Mouse (Mus musculus) stomach, postnatal 0 days (tissue): ENCODE results near the gene Nfib. TPM values are rescaled to one million over a fixed set of nuclear protein-coding genes. Genes with fewer than 3 reads are reported as not detected.

Experiments
- ATAC-seq: fragments of 200-750 bp; cut with Nextera tagmentation; 2 replicates; pipeline ENCODE4 v1.8.0; 2017; ENCODE audit not compliant: low FRiP score, low TSS enrichment
- DNase-seq: peaks from one replicate; pipeline ENCODE4 v3.0.0-alpha.2; 2016; ENCODE audit warnings: low spot score
- H3K27ac ChIP-seq: fragments of 300-500 bp; sonication (generic); replicated peaks from 2 replicates; pipeline ENCODE4 v1.5.1; 2014; ENCODE audit warnings: mild to moderate bottlenecking, control low read depth
- H3K27me3 ChIP-seq: fragments of 300-500 bp; sonication (generic); 2 replicates; pipeline ENCODE4 v1.6.1; 2014; ENCODE audit warnings: low read length; ENCODE audit not compliant: control insufficient read depth, insufficient read depth
- H3K36me3 ChIP-seq: fragments of 300-500 bp; sonication (generic); 2 replicates; pipeline ENCODE4 v1.6.1; 2014; ENCODE audit warnings: low read length, mixed read lengths; ENCODE audit not compliant: control insufficient read depth, insufficient read depth
- H3K4me1 ChIP-seq: fragments of 300-500 bp; sonication (generic); replicated peaks from 2 replicates; pipeline ENCODE4 v1.6.1; 2014; ENCODE audit warnings: antibody characterized with exemption; ENCODE audit not compliant: control insufficient read depth, insufficient read depth
- H3K4me2 ChIP-seq: fragments of 300-500 bp; sonication (generic); replicated peaks from 2 replicates; pipeline ENCODE4 v1.6.1; 2014; ENCODE audit warnings: low read depth, mild to moderate bottlenecking, control low read depth, moderate library complexity
- H3K4me3 ChIP-seq: fragments of 300-500 bp; sonication (generic); 2 replicates; pipeline ENCODE4 v1.5.1; 2014; ENCODE audit warnings: low read depth, low read length, control low read depth
- H3K9ac ChIP-seq: fragments of 300-500 bp; sonication (generic); 2 replicates; pipeline ENCODE4 v1.6.1; 2014; ENCODE audit warnings: mild to moderate bottlenecking, low read length, control low read depth, mixed read lengths
- H3K9me3 ChIP-seq: fragments of 300-500 bp; sonication (generic); 2 replicates; pipeline ENCODE4 v1.6.1; 2016; ENCODE audit warnings: low read length; ENCODE audit not compliant: control insufficient read depth
- CTCF ChIP-seq: IDR thresholded peaks from 2 replicates; pipeline ENCODE4 v1.5.1; 2016; ENCODE audit warnings: antibody characterized with exemption, low read depth, mild to moderate bottlenecking, moderate library complexity
- EP300 ChIP-seq: optimal IDR thresholded peaks from 2 replicates; pipeline ENCODE3; 2016; ENCODE audit warnings: antibody characterized with exemption
- WGBS: fragments of 180-500 bp; shearing (Covaris S2); extraction: QIAGEN DNeasy Blood & Tissue Kit; methylation state at CpG from one replicate; pipeline ENCODE4 v1.1.7; 2014; 5-methylcytosine and 5-hydroxymethylcytosine counted together
- polyA plus RNA-seq: library from polyadenylated mRNA; unstranded; fragments of >200 nt; fragmentation: Nextera tagmentation; extraction: Ambion mirVana; gene quantifications from 2 replicates; pipeline ENCODE4 v1.2.1, GENCODE M21; 2015

Nfib gene
- polyA plus RNA-seq, 1 experiment from 2014 or later: 19.9 TPM

DNA sequence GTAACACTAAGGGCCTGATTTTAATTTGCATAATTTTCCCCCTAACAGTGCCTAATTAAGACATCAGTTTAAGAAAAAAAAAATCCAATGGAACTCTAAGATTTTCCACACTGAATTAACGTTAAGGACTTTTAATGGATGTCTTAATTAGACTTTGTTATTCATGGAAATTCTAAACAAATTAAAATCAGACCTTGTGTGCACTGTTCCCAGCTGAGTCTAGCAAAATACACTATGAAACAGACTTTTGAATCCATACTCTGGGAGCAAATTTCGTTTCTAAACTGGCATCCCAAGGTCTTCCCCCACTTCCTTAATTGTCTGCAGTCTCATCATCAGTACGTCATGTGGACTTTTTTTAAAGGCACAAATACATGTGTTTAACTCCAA, 379.4 kb downstream of the Nfib start:
- H3K9me3 ChIP-seq: no peaks in the 10 kb centered on the region
- WGBS: 73% methylated on average over 3 of the region's 3 CpGs
- ATAC-seq: no peak

DNA sequence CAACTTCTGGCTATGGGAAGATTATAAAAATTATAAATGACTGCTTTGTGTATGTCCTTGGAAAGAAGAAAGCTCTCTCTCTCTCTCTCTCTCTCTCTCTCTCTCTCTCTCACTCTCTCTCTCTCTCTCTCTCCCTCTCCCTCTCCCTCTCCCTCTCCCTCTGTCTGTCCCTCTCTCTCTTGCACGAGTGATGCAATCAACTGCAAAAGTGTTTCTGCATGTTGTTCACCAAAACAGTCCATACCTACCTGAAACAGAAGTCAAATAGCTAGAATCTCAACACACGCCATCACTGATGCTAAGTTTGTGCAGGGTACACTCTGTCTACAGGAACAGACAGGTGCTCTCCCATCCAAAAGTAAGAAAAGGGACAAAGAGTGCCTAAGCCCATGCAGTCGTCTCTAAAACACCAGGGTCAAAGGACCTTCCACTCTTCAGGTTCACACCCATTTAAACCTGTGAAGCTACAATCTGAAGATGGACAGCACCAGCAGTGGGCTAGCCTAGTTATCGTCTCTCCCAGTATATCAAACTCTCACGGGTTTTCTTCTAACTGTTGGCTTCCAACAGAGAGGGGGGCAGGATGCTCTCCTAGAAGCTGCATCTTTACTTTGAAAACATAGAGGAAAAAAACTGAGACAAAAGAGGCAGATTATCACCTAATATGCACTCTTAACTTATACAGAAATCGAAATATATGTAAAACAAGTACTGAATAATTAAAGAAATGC, 380.0 kb downstream of the Nfib start:
- peaks cover 15% of the 10 kb centered on the region for H3K36me3 ChIP-seq
- no peak for DNase-seq
- no peaks in the 10 kb centered on the region for H3K9me3 ChIP-seq
- H3K27ac ChIP-seq: no peak overlapping the region
- no peaks in the 10 kb centered on the region for H3K4me1 ChIP-seq
- 77% methylated on average over 6 of the region's 6 CpGs for WGBS
- no peak for ATAC-seq
- H3K27me3 ChIP-seq: no peaks in the 10 kb centered on the region
- no peak overlapping the region for H3K4me3 ChIP-seq
- TF ChIP-seq CTCF (no peak), EP300 (no peak)
- H3K9ac ChIP-seq: no peak overlapping the region
- no peak overlapping the region for H3K4me2 ChIP-seq

More for the DNA sequence above, 379.4 kb downstream of the Nfib start:
- no peak overlapping the region for H3K4me2 ChIP-seq
- H3K27ac ChIP-seq: no peak overlapping the region
- no peaks in the 10 kb centered on the region for H3K4me1 ChIP-seq
- no peak overlapping the region for H3K9ac ChIP-seq
- H3K4me3 ChIP-seq: no peak overlapping the region
- H3K27me3 ChIP-seq: no peaks in the 10 kb centered on the region
- DNase-seq: no peak
- peaks cover 13% of the 10 kb centered on the region for H3K36me3 ChIP-seq
- TF ChIP-seq CTCF (no peak), EP300 (no peak)

DNA sequence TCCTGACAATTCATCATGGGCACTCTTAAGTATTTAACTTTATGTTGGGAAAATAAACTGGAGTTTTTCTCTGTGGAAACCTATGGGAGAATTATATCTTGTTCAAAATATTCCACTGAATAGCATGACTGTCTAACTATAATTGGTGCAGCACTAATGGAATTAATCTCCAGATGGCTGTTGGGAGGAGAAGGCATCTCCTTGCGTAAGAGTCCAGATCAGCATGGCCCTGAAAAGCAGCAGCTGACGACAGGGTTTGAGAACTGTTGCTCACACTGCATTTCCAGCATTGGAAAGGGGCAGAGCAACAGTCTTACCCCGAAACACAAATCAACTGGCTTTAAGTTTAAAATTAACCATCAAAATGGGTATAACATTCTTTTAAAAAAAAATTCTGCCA, 380.6 kb downstream of the Nfib start:
- DNase-seq (no peak), ATAC-seq (no peak)
- Histone ChIP-seq H3K9ac (no peak overlapping the region), H3K27ac (no peak overlapping the region), H3K27me3 (no peaks in the 10 kb centered on the region), H3K4me3 (no peak overlapping the region), H3K9me3 (no peaks in the 10 kb centered on the region), H3K4me1 (no peaks in the 10 kb centered on the region), H3K4me2 (no peak overlapping the region), H3K36me3 (peaks cover 16% of the 10 kb centered on the region)
- TF ChIP-seq EP300 (no peak), CTCF (no peak)
- WGBS: 79% methylated on average over 3 of the region's 3 CpGs

DNA sequence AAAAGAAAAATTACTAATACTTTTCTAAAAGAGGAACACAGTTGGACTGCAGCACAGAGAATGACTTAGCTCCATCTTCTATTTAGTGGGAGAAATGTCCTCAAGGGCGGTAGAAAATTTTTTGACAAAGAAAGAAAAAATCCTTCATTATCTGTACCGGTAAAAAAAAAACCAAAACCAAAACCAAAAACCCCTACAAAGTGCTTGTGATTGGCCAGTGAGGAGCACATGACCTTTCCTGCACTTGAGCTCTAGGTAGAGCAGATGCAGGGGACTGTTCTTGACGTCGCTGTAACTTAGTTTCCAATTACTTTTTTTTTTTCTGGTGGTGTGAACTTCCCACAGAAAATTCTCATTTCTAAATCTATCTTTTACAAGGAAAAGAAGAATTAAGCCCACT, 384.5 kb downstream of the Nfib start:
- 85% methylated on average over 4 of the region's 4 CpGs for WGBS
- Histone ChIP-seq H3K4me3 (no peak overlapping the region), H3K4me1 (no peaks in the 10 kb centered on the region), H3K36me3 (peaks cover 16% of the 10 kb centered on the region), H3K27ac (no peak overlapping the region), H3K27me3 (no peaks in the 10 kb centered on the region), H3K4me2 (no peak overlapping the region), H3K9me3 (no peaks in the 10 kb centered on the region), H3K9ac (no peak overlapping the region)
- no peak for DNase-seq
- TF ChIP-seq EP300 (no peak), CTCF (no peak)
- no peak for ATAC-seq

DNA sequence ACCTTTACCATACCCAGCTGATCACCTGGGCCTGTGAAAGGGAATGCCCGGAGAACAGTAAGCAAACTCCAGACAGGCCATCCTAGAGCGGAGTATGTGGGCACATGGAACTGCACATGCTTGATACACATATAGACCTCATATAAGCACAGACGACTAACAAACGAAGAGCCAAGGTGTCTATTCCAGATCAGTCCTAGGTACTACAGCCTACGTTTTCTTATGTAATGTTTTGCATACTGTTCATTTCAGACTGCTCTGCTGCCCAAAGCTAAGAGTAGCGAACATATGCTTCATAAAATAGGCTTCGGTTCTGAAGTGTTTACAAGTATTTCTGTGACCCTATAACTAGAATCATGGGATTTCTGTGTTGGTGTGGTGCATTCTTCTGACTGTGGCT, 386.2 kb downstream of the Nfib start:
- Histone ChIP-seq H3K9me3 (no peaks in the 10 kb centered on the region), H3K27ac (no peak overlapping the region), H3K9ac (no peak overlapping the region), H3K4me1 (no peaks in the 10 kb centered on the region), H3K4me3 (no peak overlapping the region), H3K4me2 (no peak overlapping the region), H3K36me3 (peaks cover 13% of the 10 kb centered on the region), H3K27me3 (no peaks in the 10 kb centered on the region)
- no peak for DNase-seq
- 59% methylated on average over 7 of the region's 7 CpGs for WGBS
- ATAC-seq: no peak
- TF ChIP-seq EP300 (no peak), CTCF (no peak)

DNA sequence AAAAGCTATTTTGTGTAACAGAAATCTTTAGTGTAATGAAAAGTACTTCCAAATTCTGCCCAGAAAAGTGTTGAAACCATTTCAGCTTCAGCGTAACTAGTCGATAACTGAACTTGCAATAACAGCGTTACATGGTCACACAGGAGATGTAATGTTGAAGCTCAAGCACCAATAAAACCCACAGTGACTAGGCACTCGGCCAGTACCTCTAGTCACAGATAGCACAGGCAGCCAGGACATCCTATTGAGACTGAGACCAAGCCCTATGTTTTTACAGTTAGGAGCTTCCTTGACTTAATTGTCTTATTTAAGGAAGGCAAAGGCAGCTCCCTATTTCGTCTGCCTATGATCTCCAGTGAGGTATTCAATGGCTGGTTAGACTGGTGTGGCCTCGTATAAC, 389.4 kb downstream of the Nfib start:
- no peak overlapping the region for H3K4me2 ChIP-seq
- H3K4me1 ChIP-seq: no peaks in the 10 kb centered on the region; the same call in 1 of the 2 replicates
- H3K27me3 ChIP-seq: no peaks in the 10 kb centered on the region
- WGBS: 84% methylated on average over 6 of the region's 6 CpGs
- no peak for ATAC-seq
- no peak for TF ChIP-seq EP300
- no peak for TF ChIP-seq CTCF
- no peaks in the 10 kb centered on the region for H3K9me3 ChIP-seq
- H3K9ac ChIP-seq: no peak overlapping the region
- H3K36me3 ChIP-seq: 0 out of 2 replicates have a peak, but pooled peaks cover 2% of the 10 kb centered on the region
- H3K4me3 ChIP-seq: no peak overlapping the region
- DNase-seq: no peak
- no peak overlapping the region for H3K27ac ChIP-seq
